Mouse (Mus musculus): ENCODE results near the gene Med10.

The Med10 gene

DNA sequence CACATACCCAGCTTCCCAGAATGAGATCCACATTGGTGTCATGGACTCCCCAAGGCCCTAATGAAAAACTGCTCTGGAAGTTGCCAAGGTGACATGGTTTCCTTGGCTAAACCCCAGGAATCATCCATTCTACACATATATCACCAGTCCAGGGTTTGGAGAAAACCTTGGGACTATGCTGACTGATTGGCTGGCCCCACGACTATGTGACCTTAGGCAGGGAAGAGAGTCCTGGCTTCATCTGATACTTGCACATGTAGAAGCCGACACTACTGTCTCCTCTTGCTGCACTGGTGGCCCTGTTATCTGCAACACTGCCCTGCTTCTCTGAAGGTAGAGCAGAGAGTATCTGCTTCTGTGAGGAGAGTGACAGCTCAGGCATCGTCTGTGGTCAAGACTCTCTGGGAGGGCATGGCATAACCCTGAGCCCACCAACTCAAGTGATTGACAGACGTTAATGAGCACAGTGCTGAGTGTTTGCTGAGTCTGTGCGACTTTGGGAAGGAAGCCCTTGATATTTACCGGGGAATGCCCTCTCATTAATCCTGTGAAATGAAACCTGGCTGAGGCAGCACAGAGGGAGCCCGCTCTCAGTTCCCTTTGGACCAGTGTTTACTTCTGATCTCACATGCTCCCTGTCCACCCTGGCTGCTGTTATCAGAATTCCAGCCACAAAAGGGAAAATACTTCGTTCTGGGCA is 23.4 kb downstream of the Med10 start:
- DNase-seq (ENCODE audit: low read depth, low spot score), result peak; percentile 27

DNA sequence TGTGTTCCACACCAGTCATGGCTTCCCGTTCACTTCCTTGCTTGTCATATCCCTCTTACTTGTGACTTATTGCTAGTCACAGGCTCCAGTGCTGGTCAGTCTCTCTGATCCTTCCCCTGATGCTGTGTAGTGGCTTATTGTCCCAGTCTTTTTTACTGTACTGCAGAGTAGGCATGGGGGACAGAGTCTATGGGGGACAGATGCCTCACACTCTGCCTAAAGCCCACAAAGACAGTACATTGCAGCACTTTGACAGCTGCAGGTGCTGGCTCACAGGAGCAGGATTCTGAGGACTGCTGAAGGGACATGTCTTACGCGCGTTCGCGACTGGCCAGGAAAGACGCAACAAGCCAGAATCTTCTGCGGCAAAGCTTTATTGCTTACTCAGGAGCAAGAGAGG is 28.4 kb downstream of the Med10 start:
- DNase-seq (ENCODE audit: low read depth, low spot score), result no peak

DNA sequence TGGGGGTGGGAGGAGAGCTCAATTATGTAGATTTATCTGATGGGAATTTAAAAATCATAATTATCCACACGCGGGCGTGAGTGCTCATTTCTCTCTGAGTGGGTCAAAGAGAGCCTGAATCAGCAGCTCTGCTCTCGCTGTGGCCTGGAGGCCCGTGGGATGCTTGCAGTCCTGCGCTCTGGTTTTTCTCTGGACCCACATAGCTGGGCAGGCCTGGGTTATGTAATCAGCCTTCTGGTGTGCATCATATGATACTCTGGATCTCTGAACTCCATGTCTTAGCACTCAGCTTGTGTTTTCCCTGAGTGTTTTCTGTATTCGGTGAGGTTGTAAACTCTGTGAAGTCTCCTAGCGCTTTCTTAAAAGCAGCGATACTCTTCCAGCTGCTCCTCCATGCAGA is 30.4 kb downstream of the Med10 start:
- DNase-seq (ENCODE audit: low read depth, low spot score), result no peak

DNA sequence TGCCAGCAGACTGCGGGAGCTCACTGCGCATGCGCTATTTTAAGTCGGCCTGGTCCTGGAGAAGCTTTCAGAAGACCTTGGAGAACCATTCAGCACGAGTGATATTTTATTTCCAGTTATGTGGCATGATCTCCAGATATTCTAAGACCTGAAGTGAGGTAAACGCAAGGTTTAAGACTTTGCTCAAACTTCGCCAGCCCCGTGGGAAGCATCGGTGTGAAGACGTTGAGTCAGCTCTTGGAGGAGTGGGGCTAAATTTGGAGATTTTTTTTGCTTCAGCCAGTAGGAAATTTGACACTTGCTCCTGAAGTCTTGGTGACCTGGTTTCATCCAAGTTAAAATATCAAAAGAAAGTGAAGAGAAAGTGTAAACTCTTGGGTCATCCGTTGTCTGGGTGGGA is 31.2 kb downstream of the Med10 start:
- DNase-seq (ENCODE audit: low read depth, low spot score), result no peak

DNA sequence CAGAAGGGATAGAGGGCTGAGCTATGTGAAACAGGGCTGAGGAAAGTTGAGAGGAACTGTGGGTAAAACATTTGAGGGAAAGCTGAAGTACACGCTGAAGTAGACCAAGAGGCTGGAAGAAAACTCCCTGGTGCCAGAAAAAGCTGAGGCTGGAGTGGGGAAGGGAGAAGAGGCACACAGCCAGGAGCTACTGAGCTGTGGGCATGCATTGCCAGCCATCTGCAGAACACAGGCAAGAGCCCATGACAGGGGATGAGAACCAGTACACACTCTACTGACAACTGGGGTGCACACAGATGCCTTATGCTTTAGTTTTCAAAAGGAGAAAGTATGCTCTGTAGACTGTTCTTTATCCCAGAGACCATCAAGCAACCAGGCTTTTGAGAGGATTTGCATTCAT is 43.4 kb downstream of the Med10 start:
- no peak for DNase-seq (ENCODE audit: low read depth, low spot score)

DNA sequence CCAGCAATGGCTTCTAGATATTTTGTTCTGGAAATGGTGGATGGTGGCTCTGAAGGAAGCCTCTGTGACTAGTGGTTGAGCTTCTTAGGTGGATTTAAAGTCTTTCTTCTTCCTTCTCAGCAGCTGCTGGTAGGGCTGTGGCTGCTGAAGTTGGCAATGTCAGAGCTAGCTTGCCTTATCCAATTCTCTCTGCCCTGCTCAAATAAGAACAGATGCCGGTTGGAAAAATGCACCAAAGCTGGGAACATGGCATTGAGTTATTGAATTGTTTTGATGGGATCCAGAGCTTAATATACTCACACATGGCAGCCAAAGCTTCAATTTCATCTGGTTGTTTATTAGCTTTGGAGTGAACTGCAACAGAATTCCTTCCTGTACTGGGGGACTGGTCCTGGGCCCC is 47.4 kb downstream of the Med10 start:
- DNase-seq (ENCODE audit: low read depth, low spot score), result no peak

DNA sequence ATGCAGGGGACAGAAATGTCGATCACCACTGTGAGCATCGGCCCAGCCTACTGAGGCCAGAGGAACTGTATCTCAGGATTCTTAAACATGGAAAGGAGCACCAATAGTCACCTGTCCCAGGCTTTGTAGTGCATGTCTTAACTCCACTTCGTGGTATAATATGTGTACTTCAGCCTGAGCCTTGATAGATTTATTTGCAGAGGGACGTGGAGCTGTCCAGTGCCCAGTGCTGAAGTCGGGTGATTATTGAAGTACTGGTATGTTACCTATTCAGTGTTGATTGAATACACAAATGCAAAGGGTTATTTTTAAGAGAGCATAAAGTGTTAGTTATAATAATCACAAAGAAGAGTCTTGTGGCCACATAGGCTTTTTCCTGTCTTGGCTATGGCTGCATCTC is 50.1 kb downstream of the Med10 start:
- peak; percentile 65 for DNase-seq (ENCODE audit: low read depth, low spot score)

DNA sequence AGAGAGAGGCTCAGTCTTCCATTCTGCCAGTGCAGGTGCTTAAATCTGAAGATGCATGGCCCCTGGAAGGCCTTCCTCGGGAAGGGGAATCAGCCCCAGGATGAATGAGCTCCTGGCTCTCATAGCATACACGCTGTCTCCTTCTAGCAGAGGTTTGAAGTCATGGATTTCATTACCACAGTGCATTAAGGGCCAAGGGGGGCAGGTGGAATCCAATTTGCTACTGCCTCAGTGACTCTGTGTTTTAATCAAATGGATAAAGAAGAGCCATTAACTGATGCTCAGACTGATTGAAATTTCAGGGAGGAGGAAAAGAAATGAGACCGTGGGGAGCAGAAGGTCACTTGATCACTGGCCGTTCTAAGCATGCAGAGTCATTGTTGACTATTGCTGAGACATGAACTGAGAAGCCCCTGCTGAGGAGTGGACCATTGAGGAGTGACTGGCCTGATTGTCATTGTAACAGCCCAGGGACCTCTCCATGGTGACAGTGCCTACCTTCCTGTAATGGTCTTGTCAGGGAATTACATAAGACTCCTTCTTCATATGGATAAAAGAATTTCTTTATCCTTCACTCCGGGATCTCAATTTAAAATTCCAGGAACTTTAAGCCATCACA is 51.3 kb downstream of the Med10 start:
- DNase-seq (ENCODE audit: low read depth, low spot score), result no peak

DNA sequence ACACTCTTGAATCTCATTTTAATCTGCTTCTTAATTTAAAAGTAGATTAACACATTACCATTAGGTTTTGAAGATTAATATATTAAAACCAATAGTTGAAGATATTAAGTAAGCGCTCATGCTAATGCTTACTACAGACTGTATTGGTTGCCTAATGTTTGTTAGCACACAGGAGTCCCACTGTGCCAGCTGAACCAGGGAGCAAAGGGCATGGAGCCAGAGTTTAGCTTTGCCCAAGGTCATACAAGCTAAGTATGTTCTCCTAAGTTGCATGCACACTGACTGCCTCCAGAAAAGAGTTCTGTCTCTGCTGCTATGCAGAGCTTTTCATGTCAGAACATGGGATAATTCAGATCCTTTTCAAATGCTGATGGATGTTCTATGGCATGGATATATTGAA is 53.7 kb downstream of the Med10 start:
- no peak for DNase-seq (ENCODE audit: low read depth, low spot score)

DNA sequence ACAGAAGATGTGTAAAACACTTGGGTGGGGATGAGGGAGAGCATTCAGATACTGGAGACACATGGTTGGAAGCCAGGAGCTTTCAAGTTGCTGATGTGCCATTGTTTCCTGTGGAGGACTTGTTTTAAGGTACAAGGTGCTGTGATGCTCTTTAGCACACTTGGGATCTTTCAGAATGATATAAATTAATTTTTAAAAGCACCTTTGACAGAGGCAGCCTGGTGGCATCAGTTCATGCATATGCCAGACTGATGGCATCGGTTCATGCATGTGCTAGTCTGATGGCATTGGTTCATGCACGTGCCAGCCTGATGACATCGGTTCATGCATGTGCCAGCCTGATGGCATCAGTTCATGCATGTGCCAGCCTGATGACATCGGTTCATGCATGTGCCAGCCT is 60.1 kb downstream of the Med10 start:
- DNase-seq (ENCODE audit: low read depth, low spot score), result no peak

DNA sequence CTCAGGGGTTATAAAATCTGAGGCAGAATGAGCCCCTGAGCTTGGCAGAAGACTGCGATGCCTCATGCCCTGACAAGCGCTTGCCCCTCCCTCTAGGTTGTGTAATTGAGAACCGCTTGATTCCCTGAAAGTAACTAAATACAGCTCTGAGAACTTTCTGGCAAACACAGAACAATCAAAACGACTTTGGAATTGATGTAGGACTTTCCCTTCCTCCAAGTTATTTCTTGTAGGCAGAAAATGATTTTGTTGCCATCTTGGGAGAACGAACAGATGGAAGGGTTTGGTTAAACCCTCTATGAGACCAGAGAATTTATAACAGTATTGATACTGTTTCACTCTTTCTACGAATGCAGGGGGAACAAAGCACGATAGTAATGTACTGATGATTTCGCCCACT is 62.7 kb downstream of the Med10 start:
- no peak for DNase-seq (ENCODE audit: low read depth, low spot score)

Data from forelimb bud, embryonic 11.5 days (tissue).